Mouse (Mus musculus) adrenal gland, postnatal 25 days (tissue): ENCODE measurements at regions not wholly inside any gene's neighbourhood (a gene's known extent, or its start where the extent isn't known, plus 50 kb on each side); places are given as distances from the start of the nearest gene placed in this dataset.

Experiments
- DNase-seq: peaks from one replicate; pipeline ENCODE4 v3.0.0; 2021; ENCODE audit warnings: mixed read lengths

GRCm38 (mm10) chr10:68842023-68842735 is 118.7 kb downstream of the Tmem26 start:
- DNase-seq: no peak

DNA sequence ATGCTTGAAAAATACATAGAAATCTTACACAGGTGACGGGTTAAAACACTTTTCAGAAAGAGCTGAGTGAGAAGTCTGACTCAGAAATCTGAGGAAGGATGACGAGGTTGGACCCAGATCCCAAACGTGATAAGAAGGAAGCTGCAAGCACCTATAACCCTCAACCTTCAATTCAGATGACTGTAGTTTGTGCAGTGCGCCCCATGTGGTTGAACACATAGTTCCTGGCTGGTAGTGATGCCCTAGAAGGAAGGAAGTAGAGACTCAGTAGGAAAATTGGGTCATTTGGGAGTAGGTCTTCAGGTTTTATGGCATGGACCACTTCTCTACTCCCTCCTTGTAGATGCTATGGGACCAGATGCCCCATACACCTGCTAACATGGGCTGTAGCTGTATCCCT is 120.6 kb downstream of the Tmem26 start:
- no peak for DNase-seq

GRCm38 (mm10) chr10:68844596-68844995 is 121.2 kb downstream of the Tmem26 start:
- DNase-seq: no peak

GRCm38 (mm10) chr10:68851153-68851552 is 127.7 kb downstream of the Tmem26 start:
- no peak for DNase-seq

GRCm38 (mm10) chr10:68855934-68856891 is 132.8 kb downstream of the Tmem26 start:
- DNase-seq: no peak

DNA sequence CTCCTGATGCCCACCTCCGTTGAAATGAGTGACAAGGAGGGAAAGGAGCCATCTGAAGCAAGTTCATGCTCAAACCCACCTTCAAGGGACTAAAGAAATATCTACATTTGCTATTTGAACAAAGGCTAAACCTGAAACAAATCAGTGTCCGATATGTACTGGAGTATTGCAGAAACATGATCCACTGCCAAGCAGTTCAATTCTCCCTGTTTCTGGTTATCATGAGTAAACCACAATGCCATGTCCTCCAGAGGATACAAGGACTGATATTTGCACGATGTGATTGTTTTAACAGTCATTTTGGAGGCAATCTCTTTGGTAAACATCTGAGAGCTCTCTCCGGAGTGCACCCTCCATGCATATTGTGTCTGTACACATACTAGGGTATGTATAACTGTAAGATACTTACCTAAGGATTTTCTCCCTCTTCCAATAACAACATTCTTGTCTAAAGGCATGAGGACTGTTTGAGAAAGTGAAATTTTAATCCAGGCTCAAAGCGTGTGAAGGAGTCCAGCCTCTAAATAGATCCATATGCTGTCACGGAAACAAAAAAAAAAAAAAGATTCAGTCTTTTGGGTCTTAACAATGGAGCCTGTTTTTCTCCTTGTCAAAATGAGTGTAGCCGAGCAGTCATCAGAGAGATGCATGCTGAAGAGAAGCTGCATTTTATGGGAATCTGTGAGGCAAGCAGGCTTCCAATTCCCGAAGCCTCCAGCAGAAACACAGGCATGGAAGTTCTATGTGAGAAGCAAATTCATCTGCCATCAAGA is 141.3 kb downstream of the Tmem26 start:
- no peak for DNase-seq

- DNase-seq: no peak
These were observed 142.3 kb downstream of the Tmem26 start for GRCm38 (mm10) chr10:68865776-68866175.

DNA sequence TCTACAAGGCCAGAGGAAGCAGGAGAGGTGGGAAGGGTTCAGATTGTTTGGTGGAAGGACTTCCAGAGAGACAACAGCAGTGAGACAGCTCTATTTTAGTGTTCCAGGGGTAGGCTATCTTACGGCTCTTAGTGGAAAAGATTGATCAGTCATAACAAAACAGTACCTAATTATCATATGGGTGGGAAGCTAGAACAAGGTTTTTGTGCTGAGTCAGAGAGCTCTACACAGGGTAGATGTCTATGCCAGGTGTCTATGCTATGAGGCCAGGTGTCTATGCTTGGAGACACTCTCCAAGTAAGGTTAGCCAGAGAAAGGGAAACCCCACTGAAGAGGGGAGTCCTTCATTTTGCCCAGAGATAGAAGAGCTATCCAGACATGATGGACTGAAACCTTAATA is 143.9 kb downstream of the Tmem26 start:
- no peak for DNase-seq

DNA sequence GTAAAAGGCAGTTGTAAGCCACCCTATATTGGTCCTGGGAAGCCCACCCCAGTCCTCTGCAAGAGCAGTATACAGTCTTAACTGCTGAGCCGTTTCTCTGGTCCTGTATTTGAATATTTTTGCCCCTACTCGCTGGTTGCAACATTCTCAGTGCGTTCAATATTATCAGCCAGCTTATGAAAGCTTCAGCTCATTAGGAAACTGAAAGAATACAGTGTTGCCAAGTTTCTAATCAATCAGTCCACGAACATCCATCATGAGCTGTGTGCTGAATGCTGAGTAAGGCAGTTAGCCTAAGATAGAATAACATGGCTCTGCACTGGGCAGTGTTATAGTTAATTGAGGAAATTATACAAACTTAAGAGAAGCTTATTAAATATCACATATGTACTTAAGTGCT is 148.7 kb downstream of the Tmem26 start:
- no peak for DNase-seq

- no peak for DNase-seq
These were observed 152.2 kb downstream of the Tmem26 start for GRCm38 (mm10) chr10:68875641-68876040.

DNA sequence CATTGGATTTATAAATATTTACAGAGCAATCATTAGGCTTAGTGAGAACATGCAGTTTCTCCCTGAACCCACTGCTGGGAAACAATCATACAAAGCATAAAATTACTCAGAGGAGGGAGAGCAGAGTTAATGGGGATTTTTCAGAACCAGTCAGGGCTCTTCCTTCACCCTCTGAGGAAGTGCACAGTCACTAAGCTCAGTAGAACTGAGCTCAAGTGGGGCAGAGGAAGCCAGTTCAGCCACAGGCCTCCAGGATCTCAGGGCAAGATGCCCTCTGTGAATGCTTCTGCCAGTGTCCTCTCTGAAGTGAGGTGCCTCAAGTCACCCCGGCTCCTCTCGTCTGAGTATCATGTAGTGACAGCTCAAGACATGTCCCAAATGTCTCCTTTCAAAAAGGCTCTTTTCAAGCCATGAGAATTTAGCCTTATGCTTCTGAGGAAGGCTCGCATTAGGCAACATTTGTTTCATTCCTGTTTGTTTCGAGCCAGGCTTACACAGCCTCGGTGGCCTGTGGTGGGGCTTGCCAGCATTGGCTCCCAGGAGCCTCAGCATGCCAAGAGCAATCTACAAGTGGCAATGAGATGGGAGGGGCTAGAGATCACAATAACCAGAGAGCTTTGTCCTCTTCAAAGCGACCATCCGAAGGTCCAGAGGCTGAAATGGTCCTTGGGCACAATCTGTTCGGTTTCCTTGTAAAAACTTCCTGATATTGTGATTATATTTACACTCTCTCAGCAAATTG is 169.8 kb downstream of the Tmem26 start:
- DNase-seq: peak; percentile 12

GRCm38 (mm10) chr10:68894121-68894520 is 170.7 kb downstream of the Tmem26 start:
- DNase-seq: no peak

DNA sequence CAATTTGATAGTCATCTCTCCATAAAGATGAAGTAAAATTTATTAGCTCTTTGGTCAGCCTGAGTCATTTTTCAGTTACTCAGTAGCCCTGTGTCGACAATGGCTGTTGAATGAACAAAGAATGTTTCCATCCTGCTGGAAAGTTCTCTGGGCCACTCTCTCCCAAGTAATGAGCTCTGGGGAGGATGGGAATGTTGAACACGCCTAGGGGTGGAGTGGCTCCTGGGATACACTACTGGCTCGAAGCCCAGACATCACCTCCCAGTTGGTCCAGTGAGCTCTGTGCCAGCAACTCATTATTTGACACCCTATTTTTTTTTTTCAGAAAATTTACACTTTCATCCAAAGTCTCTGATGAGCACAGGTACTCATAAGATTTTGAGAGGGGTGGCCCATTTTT is 174.1 kb downstream of the Tmem26 start:
- peak; percentile 16 for DNase-seq

- DNase-seq: no peak
These were observed 177.7 kb downstream of the Tmem26 start for GRCm38 (mm10) chr10:68901168-68901567.

- peak; percentile 38 for DNase-seq
These were observed 179.2 kb downstream of the Tmem26 start for GRCm38 (mm10) chr10:68902670-68903069.

GRCm38 (mm10) chr10:68904337-68904736 is 180.9 kb downstream of the Tmem26 start:
- DNase-seq: no peak

- peak; percentile 64 for DNase-seq
These were observed 184.8 kb downstream of the Tmem26 start for GRCm38 (mm10) chr10:68908236-68908635.

DNA sequence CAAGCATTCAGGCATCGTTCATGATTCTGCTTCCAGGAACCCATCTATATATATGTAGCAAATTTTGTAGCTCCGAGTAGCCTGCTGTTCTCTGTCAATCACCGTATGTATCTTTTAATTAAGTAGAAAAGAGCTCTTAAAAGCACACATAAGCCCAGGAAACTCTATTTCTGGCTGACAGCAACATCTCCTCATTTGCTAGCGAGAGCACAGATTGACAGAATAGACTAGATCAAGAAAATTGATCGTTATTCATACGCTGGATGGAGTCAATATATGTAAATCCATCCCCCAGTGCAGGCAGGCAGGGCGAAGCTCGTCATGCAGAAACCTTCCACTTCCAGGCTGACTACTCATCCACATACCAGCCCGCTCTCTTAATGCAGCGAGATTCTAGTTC is 185.6 kb downstream of the Tmem26 start:
- DNase-seq: no peak

DNA sequence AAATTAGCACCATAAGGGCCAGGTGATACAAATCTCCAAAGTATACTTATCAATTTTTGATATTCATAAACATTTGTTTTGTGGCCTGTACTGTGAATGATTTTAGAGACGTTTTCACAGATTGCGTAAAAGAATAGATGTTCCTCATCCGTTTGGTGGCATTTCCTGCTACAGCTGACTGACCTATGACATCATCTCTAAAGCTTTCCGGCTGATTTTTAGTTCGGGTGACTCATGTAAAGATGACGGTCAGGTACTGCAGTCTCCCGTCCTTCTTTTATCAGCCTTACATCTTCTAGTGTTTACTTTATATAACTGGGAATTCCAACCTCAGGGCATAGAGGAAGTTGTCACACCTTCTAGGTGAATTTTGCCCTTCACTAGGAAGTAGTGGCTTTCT is 192.7 kb downstream of the Tmem26 start:
- DNase-seq: no peak

DNA sequence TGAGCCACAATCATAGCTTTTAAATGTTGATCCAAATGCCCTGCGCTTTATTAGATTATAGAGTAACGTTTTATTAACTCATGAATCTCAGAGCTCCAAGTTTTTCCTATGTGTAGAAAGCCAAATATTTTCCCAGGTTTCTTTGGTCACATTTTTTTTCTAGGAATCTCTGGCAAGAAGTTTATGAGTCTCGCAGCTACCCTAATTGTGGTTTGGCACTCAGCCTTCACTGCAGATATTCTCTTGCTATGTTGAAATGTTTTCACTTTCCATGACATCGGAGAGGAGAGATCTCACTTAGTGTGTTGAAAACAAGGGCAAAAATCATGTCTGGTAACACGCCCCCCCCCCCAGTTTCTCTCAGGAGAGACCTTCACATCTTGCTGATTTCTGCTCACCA is 212.4 kb downstream of the Tmem26 start:
- DNase-seq: no peak

GRCm38 (mm10) chr10:68943239-68943638 is 208.0 kb upstream of the Rhobtb1 start:
- no peak for DNase-seq

DNA sequence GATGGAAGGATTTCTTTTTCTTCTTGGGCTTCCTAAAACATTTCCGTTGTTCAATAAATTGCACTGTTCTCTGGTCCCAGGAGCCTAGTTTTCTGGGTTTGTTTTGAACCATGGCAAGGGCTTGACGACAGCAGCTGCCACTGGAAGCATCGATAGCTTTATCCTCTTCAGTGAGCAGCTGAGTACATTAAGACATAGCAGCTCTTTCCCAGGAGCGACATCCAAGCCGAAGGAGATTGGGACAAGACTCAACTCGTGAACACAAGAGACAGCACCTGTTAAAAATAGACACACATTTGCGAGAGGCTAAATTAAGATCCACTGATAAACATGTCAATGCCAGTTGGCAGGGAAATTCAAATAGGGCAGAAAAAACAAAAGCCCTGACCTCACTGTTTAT is 194.7 kb upstream of the Rhobtb1 start:
- no peak for DNase-seq
